Mouse (Mus musculus) adrenal gland (tissue): ENCODE measurements around the gene Arid3a.

Experiments used
- intact Hi-C: fragments of 180-260 bp; cut with DNase I; formaldehyde crosslinking; loops from one replicate; pipeline ENCODE4 v1.15.1; 2025

The Arid3a gene

GRCm38 (mm10) chr10:79970415-79971182 is 43.8 kb downstream of the Arid3a start, which contains the start of gene Grin3b:
Gene Grin3b, plus strand, starts transcription at chr10:79970715.
- intact Hi-C loops = no loop called here

- intact Hi-C loops = no loop called here
These were observed 44.3 kb downstream of the Arid3a start for GRCm38 (mm10) chr10:79971183-79971497.

DNA sequence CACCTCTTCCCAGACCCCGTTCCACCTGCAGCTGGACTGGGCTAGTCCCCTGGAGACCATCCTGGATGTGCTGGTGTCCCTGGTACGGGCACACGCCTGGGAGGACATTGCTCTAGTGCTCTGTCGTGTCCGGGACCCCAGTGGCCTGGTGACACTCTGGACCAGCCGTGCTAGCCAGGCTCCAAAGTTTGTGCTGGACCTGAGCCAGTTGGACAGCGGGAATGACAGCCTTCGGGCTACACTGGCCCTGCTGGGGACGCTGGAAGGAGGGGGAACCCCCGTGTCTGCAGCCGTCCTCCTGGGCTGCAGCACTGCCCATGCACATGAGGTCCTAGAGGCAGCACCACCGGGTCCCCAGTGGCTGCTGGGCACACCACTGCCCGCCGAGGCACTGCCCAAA is 46.0 kb downstream of the Arid3a start:
- intact Hi-C loops = no loop called here

DNA sequence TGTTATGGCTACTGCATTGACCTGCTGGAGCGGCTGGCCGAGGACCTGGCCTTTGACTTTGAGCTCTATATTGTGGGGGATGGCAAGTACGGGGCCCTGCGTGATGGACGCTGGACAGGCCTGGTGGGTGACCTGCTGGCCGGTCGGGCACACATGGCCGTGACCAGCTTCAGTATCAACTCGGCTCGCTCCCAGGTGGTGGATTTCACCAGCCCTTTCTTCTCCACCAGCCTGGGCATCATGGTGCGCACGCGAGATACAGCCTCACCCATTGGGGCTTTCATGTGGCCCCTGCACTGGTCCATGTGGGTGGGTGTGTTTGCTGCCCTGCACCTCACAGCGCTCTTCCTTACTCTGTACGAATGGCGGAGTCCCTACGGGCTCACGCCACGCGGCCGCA is 47.2 kb downstream of the Arid3a start:
- intact Hi-C loops = no loop called here

GRCm38 (mm10) chr10:79974668-79975067 is 47.8 kb downstream of the Arid3a start:
- intact Hi-C loops = no loop called here

GRCm38 (mm10) chr10:79976071-79976721 is 49.4 kb downstream of the Arid3a start:
- intact Hi-C loops = no loop called here

DNA sequence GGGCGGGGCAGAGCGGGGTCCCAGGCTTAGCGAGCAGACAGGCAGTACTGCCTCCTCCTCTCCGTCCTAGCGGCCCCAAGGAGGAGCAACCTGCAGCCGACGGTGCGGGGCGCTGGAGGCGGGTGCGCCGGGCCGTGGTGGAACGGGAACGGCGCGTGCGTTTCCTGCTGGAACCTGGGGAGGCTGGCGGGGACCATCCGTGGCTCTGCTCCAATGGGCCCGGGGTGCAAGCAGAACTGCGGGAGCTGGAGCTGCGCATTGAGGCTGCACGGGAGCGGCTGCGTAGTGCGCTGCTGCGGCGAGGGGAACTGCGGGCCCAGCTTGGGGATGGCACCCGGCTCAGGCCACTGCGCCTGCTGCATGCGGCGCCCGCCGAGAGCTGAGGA is 49.9 kb downstream of the Arid3a start:
- intact Hi-C loops = no loop called here

DNA sequence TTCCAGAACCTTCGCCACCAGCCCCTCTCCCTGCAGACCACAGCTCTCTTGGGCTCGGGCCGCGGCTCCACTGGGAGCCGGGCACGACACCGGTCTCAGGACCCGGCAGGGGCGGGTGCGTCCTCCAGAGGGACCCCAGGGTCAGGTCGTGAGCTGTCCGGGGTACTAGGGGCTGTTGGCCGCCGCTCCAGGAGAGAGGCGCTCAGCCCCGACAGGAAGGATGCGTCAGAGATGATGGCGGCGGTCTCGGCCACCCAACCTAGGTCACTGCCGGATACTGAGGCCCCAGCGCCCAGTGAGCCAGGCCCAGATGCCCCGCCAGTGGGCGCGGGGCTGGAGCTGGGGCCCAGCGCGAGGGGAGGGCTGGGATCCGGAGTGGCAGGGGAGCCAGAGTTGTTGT is 50.5 kb downstream of the Arid3a start:
- intact Hi-C loops = no loop called here

- intact Hi-C loops = no loop called here
These were observed 51.2 kb downstream of the Arid3a start for GRCm38 (mm10) chr10:79978061-79978460.

GRCm38 (mm10) chr10:79979401-79980155 is 52.7 kb downstream of the Arid3a start:
- intact Hi-C loops = no loop called here

DNA sequence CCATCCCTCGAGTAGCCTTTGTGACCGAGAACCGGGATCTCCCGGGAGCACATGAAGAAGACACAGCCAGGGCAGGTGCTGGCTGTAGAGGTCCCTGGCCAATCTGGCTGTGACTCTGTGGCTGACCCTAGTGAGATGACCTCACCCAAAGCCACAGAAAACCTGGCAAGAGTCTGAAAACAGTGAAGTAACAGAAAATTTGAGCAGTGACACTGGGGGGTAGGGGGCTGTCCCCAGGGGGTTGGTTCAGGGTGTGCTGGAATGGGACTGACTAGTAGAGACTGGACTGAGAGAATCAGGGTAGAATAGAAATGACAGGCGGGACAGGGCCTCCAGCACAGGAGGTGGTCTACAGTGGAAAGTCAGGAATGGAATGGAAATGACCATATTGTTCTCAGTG is 56.4 kb downstream of the Arid3a start:
- intact Hi-C loops = no loop called here

GRCm38 (mm10) chr10:79983670-79984069 is 56.8 kb downstream of the Arid3a start:
- intact Hi-C loops = no loop called here

- intact Hi-C loops = no loop called here
These were observed 57.5 kb downstream of the Arid3a start, which contains the start of gene Tmem259 for GRCm38 (mm10) chr10:79984195-79984816. Gene Tmem259, minus strand, starts transcription at chr10:79984330.

DNA sequence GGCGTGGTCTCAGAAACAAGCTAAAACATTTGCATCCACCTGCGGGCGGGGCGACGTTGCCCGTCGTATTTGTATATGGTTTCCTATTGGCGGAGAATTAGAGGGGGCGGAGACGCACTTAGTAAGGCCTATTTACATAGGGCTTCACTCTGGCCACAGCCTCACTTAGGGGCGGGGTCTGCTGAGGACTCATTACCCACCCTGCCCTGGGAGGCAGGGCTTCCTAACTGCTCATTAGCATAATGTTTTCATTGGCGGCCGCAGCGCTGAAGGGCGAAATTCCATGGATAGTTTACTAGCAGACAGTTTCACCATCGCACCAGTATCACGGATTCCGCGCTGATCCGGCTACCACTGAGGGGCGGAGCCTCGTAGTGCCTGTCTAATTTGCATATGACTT is 58.0 kb downstream of the Arid3a start:
- intact Hi-C loops = loop anchor here (5.0 kb wide), 2 partner anchors 127 to 157 kb away; partner anchors contain the start of gene Cbarp

- intact Hi-C loops = loop anchor here (5.0 kb wide), 2 partner anchors 127 to 157 kb away; partner anchors contain the start of gene Cbarp
These were observed 58.7 kb downstream of the Arid3a start for GRCm38 (mm10) chr10:79985334-79986231.

DNA sequence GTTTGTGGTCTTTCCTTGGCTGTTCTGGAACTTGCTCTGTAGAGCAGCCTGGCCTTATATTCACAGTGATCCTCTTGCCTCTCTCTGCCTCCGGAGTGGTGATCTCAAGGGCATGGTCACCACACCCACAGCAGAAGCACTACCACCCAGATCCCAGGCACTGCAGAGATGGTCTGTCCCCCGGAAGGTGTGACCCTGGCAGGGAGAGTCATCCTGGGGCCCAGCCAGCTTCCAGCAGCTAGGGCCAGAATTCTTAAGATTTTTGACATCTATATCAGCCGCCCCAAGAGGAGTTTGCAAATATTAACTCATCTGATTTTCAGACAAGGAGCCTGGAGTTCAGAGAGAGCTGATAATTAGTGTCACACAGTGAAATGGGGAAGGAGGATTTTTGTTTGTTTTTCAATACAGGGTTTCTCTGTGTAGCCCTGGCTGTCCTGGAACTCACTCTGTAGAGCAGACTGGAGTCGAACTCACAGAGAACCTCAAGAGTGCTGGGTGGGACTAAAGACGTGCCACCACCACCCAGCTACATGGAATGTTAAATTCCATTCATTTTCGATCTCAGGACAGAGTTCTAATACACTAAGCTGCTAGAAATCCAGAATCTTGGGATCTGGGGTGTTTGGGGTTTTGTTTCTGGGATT is 59.5 kb downstream of the Arid3a start:
- intact Hi-C loops = loop anchor here (5.0 kb wide), 2 partner anchors 126 to 156 kb away; partner anchors contain the start of gene Cbarp

- intact Hi-C loops = loop anchor here (5.0 kb wide), 2 partner anchors 125 to 155 kb away; partner anchors contain the start of gene Cbarp
These were observed 60.1 kb downstream of the Arid3a start for GRCm38 (mm10) chr10:79986963-79987362.

- intact Hi-C loops = loop anchor here (5.0 kb wide), 2 partner anchors 124 to 154 kb away; partner anchors contain the start of gene Cbarp
These were observed 61.1 kb downstream of the Arid3a start for GRCm38 (mm10) chr10:79987771-79988505.
